Mouse (Mus musculus) adrenal gland, postnatal 14 days (tissue): ENCODE data around the gene Gpr55. TPM values are rescaled to one million over a fixed set of nuclear protein-coding genes. Genes with fewer than 3 reads are reported as not detected.

Experiments
- DNase-seq: peaks from one replicate; pipeline ENCODE4 v3.0.0; 2021; ENCODE audit warnings: mixed read lengths
- total RNA-seq: library from RNA; stranded (reverse); gene quantifications from 2 replicates; pipeline ENCODE4 v1.2.3, GENCODE M21; 2021

Gene Gpr55
- total RNA-seq, 1 experiment from 2014 or later, result 3.4 TPM

DNA sequence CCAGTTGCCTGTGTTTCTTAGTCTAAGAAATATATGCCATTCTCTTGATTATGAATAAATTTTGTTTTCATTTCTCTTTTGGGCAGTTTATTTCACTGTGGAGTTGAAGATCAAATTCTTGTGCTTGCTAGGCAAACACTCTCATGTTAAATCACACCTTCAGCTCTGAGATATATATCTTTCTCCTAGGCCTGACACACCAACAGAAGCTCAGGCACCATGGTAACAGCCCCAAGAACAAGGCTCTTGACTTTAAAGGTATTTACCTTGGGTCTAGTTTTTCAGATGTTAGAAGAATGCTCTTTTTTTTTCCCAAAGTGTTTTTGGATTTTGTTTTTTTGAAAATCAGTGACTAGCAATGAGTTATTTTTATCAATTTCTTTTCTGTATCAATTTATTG, 44.9 kb downstream of the Gpr55 start:
- DNase-seq, result no peak

DNA sequence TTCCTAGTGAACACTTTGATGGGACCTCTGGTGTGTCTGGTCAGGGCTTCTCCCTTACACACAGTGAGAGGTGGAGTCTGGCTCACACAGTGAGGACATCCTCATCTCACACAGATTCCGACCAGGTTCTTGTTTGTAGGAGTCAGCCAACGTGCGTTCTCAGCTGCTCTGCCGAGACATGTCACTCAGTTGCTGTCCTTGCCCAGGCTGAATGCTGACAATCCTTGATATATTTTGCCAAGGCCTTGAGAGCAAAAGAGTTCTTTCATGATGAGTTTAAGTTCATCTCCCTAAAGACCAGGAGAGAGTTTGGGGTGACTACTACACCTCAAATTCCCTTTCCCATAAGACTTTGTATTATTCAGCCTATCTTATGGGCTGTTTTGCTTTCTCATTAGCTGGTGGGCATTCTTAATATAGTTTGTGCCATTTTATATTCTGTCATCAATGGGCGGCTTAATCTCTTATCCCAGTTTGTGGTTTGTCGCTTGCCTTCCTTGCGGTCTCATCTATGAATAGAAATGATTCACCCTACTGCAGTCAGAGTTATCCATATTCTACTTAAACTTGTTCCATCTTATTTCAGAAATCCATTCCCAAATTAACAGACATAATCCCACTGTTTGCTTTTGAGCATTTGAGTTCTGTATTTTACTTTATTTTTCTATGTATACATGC, 47.6 kb downstream of the Gpr55 start:
- DNase-seq, result peak; percentile 36

DNA sequence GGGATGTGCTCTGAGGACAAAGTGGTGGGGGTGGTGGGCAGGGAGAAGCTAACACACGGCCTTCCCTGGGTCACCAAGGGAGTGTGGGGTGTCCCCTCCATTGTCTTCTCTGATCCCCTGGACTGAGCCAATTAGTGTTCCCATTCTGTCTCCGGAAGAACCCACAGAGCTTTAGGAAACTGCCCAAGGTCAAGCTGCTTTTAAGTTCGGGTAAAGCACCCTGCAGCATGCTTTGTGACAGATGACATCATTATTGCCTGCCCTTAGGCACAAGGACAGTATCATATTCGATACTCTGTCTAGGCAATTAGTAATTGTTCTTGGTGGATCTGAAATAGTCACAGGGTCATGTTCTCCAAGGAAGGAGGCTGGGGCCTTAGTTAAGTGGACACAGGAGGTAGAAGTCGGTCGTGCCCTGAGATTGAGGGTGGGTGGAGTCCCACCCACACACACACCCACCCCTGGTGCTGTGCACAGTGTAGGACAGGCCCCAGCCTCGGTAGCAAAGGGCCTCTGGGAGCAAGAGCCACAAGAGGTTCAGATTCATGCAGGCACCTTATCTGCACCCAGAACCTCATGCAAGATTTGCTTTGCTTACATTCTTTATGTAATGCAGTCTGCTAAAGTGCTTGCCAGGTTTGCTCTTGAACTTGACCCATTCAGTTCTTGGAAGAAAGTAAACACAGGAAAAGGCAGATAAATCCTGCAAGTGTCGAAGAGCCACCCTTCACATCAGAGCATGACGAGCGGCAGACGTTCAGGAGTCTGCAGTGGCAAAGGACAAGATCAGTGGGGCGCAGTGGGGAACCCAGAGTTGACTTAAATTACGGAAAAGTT, 51.8 kb downstream of the Gpr55 start:
- peak; percentile 61 for DNase-seq

DNA sequence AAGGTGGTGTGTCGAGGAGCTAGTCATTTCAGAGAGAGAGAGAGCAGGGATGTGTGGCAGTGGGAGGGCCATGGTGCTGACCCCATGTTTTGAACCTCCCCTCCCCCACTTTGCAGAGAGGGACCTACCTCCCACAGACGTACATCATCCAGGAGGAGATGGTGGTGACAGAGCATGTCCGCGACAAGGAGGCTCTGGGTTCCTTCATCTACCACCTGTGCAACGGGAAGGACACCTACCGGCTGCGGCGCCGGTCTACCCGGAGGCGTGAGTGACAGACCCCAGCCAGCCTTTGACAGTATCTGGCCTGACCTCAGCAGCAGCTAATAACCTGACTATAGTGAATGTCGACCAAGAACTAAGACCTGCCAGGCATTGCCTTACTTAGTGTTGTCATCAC, 53.9 kb downstream of the Gpr55 start:
- DNase-seq, result no peak

DNA sequence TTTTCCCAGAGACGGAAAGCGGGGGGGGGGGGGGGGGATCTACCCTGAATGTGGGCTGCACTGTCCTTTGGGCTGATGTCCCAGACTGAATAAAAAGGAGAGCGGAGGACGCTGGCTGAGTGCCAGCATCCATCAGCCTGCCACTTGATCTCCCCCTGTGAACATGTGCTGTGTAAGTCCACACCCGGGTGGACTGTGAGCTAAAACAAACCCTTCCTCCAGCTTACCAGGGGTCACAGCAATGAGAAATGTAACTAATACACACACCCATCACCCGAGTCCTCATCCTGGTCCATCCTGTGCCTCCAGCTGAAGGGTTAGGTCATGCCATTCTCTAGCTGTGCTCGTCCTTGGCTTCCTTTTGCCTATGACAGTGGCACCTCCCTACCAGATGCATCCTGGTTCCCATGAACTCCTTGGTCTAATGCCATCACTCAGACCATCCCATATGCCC, 58.7 kb downstream of the Gpr55 start:
- DNase-seq, result peak; percentile 56

DNA sequence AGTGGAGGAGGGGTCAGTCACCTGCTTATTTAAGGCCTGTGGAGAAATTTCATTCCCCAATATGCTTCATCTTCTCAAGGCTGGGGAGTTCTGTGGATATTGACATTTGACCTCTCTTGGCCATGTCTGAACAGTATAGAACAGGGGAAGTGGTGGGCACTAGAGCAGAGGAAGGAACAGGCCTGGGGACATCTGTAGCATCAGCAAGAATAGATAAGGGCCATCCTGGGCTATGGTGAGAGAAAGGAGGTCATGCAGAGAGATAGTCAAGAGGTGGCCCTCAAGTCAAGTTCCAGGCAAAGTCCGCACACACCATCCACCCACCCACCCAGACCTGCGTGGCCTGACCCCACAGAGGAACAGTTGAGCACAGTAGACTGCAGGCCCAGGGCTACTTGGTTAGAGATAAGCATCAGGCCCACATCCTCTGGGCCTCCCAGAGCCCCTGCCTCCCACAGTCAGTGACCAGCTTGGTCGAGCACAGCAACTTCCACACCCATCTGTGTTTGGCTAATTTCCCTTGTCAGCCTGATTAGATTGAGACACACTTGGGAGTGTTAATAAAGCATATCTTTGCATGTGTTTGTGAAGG, 59.2 kb downstream of the Gpr55 start:
- DNase-seq, result no peak

DNA sequence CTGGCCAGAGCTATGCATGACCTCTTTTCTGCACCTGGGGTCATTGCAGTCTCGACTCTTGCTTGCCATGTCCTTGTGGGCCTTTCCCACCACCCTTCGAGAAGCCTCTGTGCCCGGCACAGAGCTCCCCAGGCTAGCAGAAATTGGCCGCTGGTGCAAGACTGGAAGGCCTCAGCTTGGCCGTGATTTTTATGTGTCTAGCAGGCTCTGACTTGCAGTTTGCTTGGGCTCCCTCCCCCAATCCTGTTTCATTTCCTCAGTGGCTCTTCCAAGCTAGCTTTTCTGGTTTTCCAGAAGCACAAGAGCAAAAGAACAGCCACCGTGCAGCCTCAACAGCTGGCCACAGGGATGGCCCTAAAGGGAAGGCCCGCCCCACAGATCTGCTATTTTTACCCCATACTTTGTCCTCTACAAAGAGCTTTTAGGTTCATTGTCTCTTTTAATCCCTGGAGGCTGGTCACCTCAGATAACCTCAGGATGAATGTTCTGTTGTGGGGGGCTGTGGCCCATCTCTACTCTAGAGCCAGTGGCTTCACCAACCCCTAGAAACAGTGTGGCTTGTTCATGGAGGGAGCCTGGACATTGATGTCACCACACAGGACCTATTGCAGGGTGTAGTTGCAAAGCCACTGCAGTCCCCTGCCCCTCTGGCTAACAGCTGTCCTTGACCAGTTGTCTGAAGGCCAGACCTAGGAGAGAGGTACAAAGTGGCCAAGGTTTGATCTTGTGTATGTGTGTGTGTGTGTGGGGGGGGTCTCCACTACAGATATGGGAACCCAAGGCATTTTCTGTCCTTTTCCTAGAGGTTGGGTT, 60.1 kb downstream of the Gpr55 start:
- DNase-seq, result peak; percentile 38

DNA sequence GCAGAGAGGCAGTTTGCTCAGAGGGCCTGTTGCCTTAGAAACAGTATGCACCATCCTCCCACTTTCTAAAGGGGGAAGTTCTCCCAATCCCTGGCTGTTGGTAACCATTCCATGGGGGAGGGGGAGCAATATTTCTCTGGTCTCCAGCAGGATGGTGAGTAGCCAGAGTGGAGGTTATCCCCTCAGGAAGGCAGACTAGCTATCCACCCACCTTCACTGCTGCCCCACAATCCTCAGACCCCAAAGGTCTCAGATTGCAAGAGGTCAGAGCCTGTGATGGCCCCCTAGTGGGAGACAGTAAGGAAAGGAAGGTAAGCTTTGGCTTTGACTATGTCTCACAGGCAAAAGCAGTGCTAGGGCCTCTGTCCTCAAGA, 61.4 kb downstream of the Gpr55 start:
- no peak for DNase-seq

DNA sequence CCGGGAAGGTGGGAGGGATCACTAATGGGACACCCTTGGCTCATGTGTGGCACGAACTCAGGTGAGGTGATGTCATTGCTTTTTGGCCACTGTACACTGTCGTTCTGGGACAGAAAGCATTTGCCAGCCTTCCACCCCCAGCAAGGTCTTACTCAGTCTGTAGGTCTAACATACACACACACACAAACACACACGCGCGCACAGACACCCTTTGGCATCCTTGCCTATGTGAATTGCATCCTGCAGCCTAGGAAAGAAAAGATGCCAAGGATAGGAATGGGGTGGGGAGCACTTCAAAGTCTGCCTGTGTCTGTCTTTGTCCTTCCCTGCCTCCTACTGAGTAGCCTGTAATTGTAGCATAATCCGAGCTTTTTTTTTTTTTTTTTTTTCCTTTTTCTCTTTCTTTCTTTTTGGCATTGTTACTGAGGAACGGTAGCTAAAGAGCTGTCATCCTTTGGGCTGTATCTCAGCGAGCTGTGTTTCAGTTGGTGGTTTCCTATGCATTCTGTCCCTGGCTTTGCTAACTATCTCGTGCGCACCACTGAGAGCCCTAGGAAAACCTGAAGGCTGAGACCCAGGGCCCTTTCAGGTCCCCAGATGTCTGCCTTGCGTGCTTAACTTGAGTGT, 61.9 kb downstream of the Gpr55 start:
- DNase-seq, result no peak

DNA sequence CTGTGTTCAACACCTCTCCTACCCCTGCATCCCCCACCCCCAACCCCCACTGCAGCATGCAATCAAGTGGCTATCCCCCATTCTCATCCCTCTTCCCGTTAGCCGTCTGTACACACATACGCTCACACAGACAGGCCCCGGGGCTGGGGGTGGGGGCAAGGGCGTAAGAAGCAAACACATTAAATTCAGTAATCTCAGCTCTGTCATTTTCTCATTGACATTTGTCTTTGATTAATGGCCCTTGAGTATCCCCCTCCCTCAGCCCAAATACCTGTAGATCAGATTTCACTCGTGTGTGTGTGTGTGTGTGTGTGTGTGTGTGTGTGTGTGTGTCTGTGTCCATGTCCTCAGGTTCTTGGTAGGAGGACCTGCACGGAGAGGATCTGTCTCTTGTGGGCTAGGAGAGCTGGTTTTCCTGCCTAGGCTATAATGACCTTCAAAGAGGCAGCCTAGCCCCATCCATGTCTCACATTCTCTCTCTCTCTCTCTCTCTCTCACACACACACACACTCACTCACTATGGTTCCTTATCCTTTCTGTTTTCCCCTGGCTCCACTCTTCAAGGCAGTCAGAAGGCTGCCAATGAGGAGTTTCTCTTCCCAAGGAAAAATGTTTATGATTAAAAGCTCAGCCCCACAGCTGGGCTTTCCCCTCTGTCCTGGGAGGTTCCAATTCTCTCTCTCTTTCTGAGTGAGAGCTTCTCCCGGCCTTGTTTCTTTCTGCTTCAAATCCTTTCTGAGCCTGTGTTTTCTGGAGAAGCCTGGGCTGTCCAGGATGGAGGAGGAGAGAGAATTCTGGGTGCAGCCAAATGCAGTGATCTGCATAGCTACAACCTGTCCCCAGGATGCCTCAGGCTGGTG, 62.7 kb downstream of the Gpr55 start:
- DNase-seq, result no peak

DNA sequence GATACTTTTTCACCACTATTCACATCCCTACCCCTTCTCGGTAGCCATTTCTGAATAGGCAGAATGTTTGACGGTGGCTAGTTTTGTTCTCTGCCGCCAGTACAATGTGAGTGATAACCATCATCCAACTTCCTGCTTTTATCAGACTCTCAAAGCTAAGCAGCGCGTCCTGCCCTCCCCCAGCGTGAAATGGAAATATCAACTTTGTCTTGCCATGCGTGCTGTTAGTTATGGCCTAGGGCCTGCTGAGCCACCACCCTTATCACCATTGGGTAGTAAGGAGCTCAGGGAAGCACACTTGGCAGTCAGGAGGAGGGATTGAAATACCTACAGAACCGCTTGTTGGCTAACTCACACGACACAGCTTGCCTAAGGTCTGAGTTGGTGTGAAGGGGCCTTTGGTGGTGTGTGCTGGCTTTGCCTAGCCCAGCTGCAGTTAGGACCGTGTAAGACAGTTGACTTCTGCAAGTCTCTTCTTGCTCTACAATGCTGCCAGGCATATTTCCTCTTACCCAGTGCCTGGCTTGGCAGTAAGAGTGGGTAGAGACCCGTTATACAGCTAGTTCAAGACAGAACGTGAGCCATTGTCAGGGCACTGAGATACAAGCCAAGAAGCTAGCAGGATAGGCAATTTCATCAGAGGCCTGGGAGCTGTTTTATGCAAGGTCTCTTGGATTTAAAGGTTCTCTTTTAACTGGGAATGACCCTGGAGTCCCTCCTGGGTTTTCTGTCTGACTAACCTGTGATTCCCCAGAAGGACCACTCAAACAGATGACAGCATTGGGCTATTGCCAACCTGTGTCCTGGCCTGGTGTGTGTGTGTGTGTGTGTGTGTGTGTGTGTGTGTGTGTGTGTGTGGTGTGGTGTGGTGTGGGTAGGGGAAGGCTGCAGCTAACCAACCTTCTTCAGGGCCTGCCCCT, 63.8 kb downstream of the Gpr55 start:
- DNase-seq, result peak; percentile 73

DNA sequence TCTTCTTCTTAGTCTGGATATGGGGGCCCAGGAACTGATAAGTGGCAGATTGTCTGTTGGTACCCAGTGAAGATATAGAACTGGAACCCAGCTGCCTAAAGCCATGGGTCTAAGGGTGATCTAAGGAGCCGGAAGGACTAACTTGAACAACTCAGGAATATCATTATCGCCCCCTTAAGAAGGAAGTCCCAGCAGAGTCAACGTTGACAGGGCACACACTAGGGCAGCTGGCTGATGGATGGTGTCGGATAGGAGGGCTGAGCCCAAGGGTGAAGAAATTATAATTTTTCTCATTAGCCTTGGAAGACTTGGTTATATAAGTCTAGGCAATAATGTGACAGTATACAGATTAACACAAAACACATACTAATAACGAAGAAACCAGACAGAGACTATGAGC, 64.7 kb downstream of the Gpr55 start:
- DNase-seq, result no peak

DNA sequence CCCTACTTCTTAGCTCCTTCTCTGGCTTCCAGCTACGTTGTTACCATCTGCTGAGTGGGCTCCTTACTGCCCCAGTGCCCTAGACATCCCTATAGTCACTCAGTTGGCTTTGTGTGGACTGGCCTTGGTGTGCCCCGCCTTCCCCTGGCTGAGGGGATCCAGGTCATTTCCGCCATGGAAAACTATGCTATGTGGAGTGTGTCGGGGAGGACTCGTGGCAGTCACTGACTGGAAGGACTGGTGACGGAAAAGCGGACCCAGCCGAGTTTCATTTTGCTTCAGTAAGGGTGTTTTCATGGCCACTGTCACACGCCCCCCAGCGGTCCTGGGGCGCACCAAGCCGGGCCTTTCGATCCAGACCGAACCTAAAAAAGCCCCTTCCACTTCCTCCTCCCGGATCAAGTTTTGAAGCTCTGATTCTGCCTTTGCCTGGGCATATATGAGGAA, 65.4 kb downstream of the Gpr55 start:
- peak; percentile 82 for DNase-seq

DNA sequence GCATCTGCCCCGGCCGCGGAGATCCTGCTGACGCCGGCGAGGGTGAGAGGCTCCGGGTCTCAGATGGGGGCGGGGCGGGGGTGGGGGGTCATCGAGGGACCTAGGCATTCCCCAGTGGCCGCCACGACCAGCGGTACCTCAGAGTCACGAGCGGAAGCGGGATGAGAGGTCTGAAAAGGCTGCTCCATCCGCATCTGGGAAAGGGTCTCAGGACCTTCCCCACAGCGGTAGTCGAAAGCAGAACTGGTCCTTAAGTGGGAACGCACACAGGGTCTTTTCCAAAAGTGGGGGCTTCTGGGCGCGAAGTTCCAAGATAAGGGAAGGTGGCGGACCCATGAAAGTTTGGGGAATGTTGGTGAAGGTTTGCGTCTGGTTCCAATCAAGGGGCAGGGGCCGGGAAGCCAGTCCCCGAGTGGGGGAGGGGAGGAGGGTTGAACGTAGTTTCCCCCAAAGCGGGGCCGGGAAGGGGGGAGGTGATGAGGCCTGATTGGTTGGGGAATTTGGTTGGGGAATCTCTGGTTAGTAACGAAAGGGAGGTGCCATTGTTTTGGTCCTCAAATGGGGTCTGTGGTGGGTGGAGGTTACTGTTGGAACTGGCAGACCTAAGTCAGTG, 66.0 kb downstream of the Gpr55 start:
- peak; percentile 69 for DNase-seq

DNA sequence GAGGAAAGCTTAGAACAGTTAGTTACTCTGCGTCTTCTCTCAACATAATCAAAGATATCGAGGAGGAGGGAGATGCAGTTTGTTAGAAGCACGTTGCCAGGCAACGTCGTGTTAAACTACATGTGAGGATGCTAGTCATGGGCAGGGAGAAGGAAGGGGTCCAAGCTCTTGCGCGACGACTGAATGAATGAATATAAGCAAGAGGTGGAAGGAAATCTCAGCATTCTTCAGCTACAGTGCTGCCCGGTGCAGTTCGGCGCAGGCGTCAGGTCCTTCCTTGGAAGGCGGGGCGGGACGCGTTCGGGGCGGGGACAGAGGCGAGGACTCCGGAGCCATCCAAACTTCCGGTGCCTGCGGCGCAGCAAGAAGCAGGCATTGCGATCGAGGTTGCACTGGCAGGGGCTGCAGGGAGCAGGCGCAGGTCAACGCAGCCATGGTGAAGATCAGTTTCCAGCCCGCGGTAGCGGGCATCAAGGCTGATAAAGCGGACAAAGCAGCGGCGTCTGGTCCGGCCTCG, 66.5 kb downstream of the Gpr55 start, which contains the start of gene Itm2c:
Itm2c (plus strand) TSS at position 51 of the 517 bp plus-strand sequence.
- peak; percentile 96 for DNase-seq
